In the genomic region with DNA sequence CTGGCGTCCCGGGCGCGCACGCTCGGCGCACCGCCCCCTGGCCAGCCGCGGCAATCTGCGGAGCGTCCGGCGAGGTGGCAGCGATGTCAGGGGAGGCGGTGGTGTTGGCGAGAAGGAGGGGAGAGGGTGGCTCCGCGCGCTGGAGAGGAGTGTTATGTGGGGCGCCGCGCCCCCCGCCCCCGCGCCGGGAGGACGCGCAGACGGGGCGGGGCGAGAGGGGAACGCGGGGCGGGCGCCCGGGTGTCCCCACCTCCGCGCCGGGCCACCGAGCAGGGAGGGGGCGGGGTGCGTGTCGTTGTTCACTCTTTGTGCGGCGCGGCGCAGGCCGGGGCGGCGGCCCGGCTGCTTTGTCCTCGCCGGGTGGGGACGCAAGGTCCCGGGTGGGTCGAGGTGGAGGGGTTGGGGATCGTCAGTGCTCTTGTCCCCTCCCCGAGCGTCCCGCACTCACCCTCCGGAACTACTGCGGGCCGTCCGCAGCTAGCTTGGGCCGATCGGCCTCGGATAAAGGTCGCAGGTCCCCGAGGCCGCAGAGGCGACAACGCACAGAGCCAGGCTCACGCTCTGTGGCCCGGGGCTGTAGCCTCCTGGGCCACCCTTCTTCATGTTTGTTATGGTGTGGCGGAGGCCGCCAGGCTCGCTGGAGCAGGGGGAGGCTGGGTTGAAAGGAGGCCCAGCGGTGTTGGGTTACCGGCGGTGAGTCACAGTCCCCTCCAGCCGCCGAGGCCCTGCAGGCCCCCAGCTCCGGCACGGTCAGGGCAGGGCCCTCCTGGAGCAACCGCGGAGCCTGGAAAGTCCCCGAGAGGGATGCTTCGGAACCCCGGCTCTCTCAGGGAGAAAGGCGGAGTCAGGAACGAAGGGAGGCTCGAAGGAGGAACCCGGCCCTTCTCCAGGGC, we compare ENCODE assay signal across 8 mouse cellular contexts. TPM values are rescaled to one million over a fixed set of nuclear protein-coding genes. Genes with fewer than 3 reads are reported as not detected.
DNase-seq lines count a peak whose midpoint lies in the region; ATAC-seq and TF ChIP-seq lines count a peak whose summit lies in the region.

A gene (minus strand): TSS at position 57 of the 893 bp plus-strand sequence.

- H3K4me2 ChIP-seq in forebrain, embryonic 13.5 days, result peak within 1 kb of the TSS; percentile 86
- peak within 1 kb of the TSS; percentile 95 for H3K4me2 ChIP-seq in heart, postnatal 0 days (ENCODE audit: low read depth, low read length)
- H3K4me2 ChIP-seq in liver, postnatal 0 days (ENCODE audit: low read depth, low read length), result peak within 1 kb of the TSS; percentile 89
- H3K4me2 ChIP-seq in neural tube, embryonic 15.5 days, result peak within 1 kb of the TSS; percentile 72

- H3K27me3 ChIP-seq in forebrain, embryonic 13.5 days, result no peaks in the 10 kb centered on the region
- no peaks in the 10 kb centered on the region for H3K27me3 ChIP-seq in heart, postnatal 0 days (ENCODE audit: control insufficient read depth, insufficient read depth, low read length)
- H3K27me3 ChIP-seq in liver, postnatal 0 days (ENCODE audit: insufficient read depth, low read length), result peaks cover 24% of the 10 kb centered on the region
- H3K27me3 ChIP-seq in neural tube, embryonic 15.5 days (replicated peaks), result no peaks in the 10 kb centered on the region

- TF ChIP-seq CTCF in heart, postnatal 0 days (IDR thresholded peaks at IDR 0.05; ENCODE audit: low read depth), result no peak
- TF ChIP-seq CTCF in liver, postnatal 0 days (IDR thresholded peaks at IDR 0.05; ENCODE audit: low read depth), result no peak

- TF ChIP-seq EP300 in heart, postnatal 0 days (IDR thresholded peaks at IDR 0.05; ENCODE audit: low read depth), result no peak
- TF ChIP-seq EP300 in liver, postnatal 0 days (IDR thresholded peaks at IDR 0.05; ENCODE audit: low read depth), result no peak

- under 1% methylated on average over 55 of the region's 94 CpGs for WGBS in forebrain, embryonic 13.5 days
- WGBS in heart, postnatal 0 days, result under 1% methylated on average over 74 of the region's 94 CpGs
- WGBS in liver, postnatal 0 days (ENCODE audit: insufficient replicate concordance), result under 1% methylated on average over 63 of the region's 94 CpGs
- WGBS in neural tube, embryonic 15.5 days, result under 1% methylated on average over 63 of the region's 94 CpGs

- no peaks in the 10 kb centered on the region for H3K36me3 ChIP-seq in forebrain, embryonic 13.5 days (ENCODE audit: poor library complexity, severe bottlenecking)
- no peaks in the 10 kb centered on the region for H3K36me3 ChIP-seq in heart, postnatal 0 days (replicated peaks; ENCODE audit: control insufficient read depth, insufficient read depth, low read length)
- no peaks in the 10 kb centered on the region for H3K36me3 ChIP-seq in liver, postnatal 0 days (replicated peaks; ENCODE audit: insufficient read depth, low read length)
- no peaks in the 10 kb centered on the region for H3K36me3 ChIP-seq in neural tube, embryonic 15.5 days

- H3K4me1 ChIP-seq in brown adipose tissue, adult 24 weeks (ENCODE audit: control insufficient read depth, insufficient read depth, insufficient read length, low read length), result peaks cover 3% of the 10 kb centered on the region
- H3K4me1 ChIP-seq in forebrain, embryonic 13.5 days, result peaks cover 61% of the 10 kb centered on the region
- peaks cover 33% of the 10 kb centered on the region for H3K4me1 ChIP-seq in heart, postnatal 0 days (ENCODE audit: control insufficient read depth, insufficient read depth)
- peaks cover 6% of the 10 kb centered on the region for H3K4me1 ChIP-seq in liver, postnatal 0 days (ENCODE audit: insufficient read depth)
- H3K4me1 ChIP-seq in neural tube, embryonic 15.5 days, result peaks cover 61% of the 10 kb centered on the region

- H3K9ac ChIP-seq in forebrain, embryonic 13.5 days, result peak within 1 kb of the TSS; percentile 98
- peak within 1 kb of the TSS; percentile 99 for H3K9ac ChIP-seq in heart, postnatal 0 days (replicated peaks; ENCODE audit: low read depth, low read length)
- peak within 1 kb of the TSS; percentile 90 for H3K9ac ChIP-seq in liver, postnatal 0 days (replicated peaks)
- H3K9ac ChIP-seq in neural tube, embryonic 15.5 days (replicated peaks), result peak within 1 kb of the TSS; percentile 81

- ATAC-seq in CD4-positive, CD25-positive, alpha-beta regulatory T cell, adult 4 months, result peak; percentile 68
- peak; percentile 89 for ATAC-seq in forebrain, embryonic 13.5 days
- ATAC-seq in heart, postnatal 0 days (ENCODE audit: insufficient read depth, low read depth), result peak; percentile 90
- peak; percentile 89 for ATAC-seq in liver, postnatal 0 days
- peak; percentile 90 for ATAC-seq in neural tube, embryonic 15.5 days (ENCODE audit: low FRiP score)

- no peaks in the 10 kb centered on the region for H3K9me3 ChIP-seq in forebrain, embryonic 13.5 days (replicated peaks)
- no peaks in the 10 kb centered on the region for H3K9me3 ChIP-seq in heart, postnatal 0 days (replicated peaks; ENCODE audit: control insufficient read depth, low read length)
- H3K9me3 ChIP-seq in liver, postnatal 0 days (ENCODE audit: low read length), result no peaks in the 10 kb centered on the region
- no peaks in the 10 kb centered on the region for H3K9me3 ChIP-seq in neural tube, embryonic 15.5 days (replicated peaks)

- peak; percentile 93 for DNase-seq in heart, postnatal 0 days (ENCODE audit: low spot score)
- peak; percentile 95 to 97 for DNase-seq in kidney, postnatal 4 days
- DNase-seq in liver, postnatal 0 days, result peak; percentile 84
- DNase-seq in testis, postnatal 10 days (ENCODE audit: low spot score), result peak; percentile 94

- peak within 1 kb of the TSS; percentile 87 for H3K4me3 ChIP-seq in brown adipose tissue, adult 24 weeks (ENCODE audit: insufficient read depth, low read depth, low read length)
- H3K4me3 ChIP-seq in forebrain, embryonic 13.5 days, result peak within 1 kb of the TSS; percentile 80
- H3K4me3 ChIP-seq in heart, postnatal 0 days (ENCODE audit: low read depth, low read length), result peak within 1 kb of the TSS; percentile 95
- H3K4me3 ChIP-seq in liver, postnatal 0 days (ENCODE audit: low read depth, low read length), result peak within 1 kb of the TSS; percentile 66
- peak within 1 kb of the TSS; percentile 77 for H3K4me3 ChIP-seq in neural tube, embryonic 15.5 days (replicated peaks)

- H3K27ac ChIP-seq in brown adipose tissue, adult 24 weeks (replicated peaks; ENCODE audit: low read depth, low read length), result peak within 1 kb of the TSS; percentile 90
- H3K27ac ChIP-seq in forebrain, embryonic 13.5 days, result peak within 1 kb of the TSS; percentile 95
- H3K27ac ChIP-seq in heart, postnatal 0 days (ENCODE audit: low read depth), result peak within 1 kb of the TSS; percentile 99
- peak within 1 kb of the TSS; percentile 94 for H3K27ac ChIP-seq in liver, postnatal 0 days (ENCODE audit: low read depth)
- peak within 1 kb of the TSS; percentile 94 for H3K27ac ChIP-seq in neural tube, embryonic 15.5 days (replicated peaks)

RNA-seq across cellular contexts. Expression of the gene that starts here (rescaled TPM):
- polyA plus RNA-seq in CD4-positive, CD25-positive, alpha-beta regulatory T cell, adult 4 months (2017; shearing (Covaris generic)), result not detected
- polyA plus RNA-seq in brown adipose tissue, adult 24 weeks (2012; ENCODE audit: insufficient read depth, insufficient read length, missing spikeins), result 2.7 and 4.0 TPM in 2 replicates
- polyA plus RNA-seq in forebrain, embryonic 13.5 days (2015; fragmentation: Nextera tagmentation; extraction: Ambion mirVana), result 5.3 and 7.4 TPM in 2 replicates
- total RNA-seq in heart, postnatal 0 days (2014; rRNA removed; ENCODE audit: low replicate concordance), result 33.6 and 36.8 TPM in 2 replicates
- 1.4 and 1.7 TPM in 2 replicates for polyA plus RNA-seq in heart, postnatal 0 days (2015; fragmentation: Nextera tagmentation; extraction: Ambion mirVana)
- 0.13 and 0.20 TPM in 2 replicates for polyA plus RNA-seq in liver, postnatal 0 days (2015; fragmentation: Nextera tagmentation; extraction: Ambion mirVana)
- 4.1 and 4.8 TPM in 2 replicates for polyA plus RNA-seq in neural tube, embryonic 15.5 days (2015; fragmentation: Nextera tagmentation; extraction: Ambion mirVana)

Comparison
In these comparisons a context has a peak if more than half of its experiments do, and no peak if none do; other contexts are left out.
1. Peak in every context shown above with its lines: DNase-seq, ATAC-seq, H3K4me3 ChIP-seq and H3K27ac ChIP-seq.
2. Peak in ATAC-seq in CD4-positive, CD25-positive, alpha-beta regulatory T cell, adult 4 months; RNA of the gene not detected or under 1 TPM.
3. Peak in DNase-seq, ATAC-seq, H3K4me3 ChIP-seq, H3K27ac ChIP-seq, H3K9ac ChIP-seq and H3K4me2 ChIP-seq in liver, postnatal 0 days; RNA of the gene not detected or under 1 TPM.